Mouse (Mus musculus) thymus, postnatal 4 days (tissue): ENCODE data around the gene Scgb2b26.

ENCODE experiments used
- DNase-seq: peaks from one replicate; pipeline ENCODE4 v3.0.0; 2021

Gene Scgb2b26

DNA sequence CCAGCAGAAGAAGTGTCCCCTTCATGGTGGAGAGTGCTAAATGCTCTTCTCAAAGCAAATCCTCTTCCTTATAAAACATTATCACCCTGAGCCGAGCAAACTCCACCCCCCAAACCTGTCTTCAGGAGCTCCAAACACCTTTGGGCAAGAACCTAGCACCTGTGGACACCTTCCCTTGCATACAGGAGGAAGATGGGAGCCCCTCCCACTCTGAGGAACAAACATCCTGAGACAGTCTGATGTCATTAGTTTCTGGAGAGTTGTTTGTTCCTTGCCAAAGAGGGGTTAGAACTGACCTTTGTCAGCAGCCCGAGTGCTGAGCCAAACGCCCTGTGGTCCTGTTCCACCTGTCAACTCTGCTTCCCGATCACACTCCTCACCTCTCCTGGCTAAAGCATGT, at the start of gene Scgb2b26:
Gene Scgb2b26 (minus strand): TSS at position 101 of the 400 bp plus-strand sequence.
- DNase-seq: no peak

DNA sequence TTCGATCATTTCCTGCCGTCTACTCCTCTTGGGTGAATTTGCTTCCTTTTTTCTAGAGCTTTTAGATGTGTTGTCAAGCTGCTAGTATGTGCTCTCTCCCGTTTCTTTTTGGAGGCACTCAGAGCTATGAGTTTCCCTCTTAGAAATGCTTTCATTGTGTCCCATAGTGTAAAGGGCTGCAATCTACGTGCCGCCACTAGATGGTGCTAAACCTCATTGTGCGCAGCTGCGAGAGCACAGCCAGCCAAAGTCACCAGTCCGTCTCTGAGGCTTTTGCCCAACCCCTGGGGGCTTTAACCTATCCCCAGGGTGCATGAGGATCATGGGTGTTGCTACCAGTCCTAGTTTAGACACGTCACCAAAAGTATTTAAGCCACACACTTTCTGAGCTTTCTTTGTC, 37.4 kb upstream of the Scgb2b26 start:
- DNase-seq: peak; percentile 28

DNA sequence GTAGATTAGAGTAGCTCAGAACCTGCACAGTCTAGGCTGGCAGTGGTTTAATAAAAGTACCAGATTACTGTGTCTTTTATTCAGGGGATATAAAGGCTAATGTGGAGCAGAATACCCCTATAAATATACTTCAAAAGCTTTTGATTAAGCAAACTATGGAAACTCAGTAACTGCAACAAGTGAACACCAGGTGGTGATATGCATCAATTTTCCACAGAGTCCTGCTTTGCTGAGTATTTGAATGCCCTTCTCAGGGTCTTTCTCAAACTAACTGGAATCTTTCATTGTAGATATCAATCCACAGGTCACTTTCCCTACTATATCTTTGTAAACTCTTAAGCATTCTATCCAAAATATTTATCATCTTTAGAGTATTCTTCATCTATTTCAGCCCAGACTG, 41.9 kb downstream of the Scgb2b26 start:
- DNase-seq: no peak

DNA sequence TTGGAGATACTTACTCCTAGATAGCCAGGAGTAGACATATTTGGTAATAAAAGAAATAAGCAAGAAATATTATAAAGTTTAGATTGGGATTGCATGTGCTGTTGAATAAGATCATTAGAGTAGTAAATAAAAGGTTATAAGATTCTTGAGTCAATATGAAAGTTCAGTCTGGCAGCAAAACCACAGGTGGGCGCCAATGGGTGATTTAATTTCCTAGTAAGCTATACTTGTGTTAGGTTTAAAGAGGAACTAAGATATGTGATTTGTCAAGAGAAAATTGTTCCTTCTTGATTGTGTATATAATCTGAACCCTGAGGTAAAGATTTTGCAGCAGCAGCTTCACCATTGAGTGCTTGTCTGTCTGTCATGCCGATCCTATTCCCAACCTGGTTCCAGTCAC, 44.0 kb downstream of the Scgb2b26 start:
- no peak for DNase-seq

DNA sequence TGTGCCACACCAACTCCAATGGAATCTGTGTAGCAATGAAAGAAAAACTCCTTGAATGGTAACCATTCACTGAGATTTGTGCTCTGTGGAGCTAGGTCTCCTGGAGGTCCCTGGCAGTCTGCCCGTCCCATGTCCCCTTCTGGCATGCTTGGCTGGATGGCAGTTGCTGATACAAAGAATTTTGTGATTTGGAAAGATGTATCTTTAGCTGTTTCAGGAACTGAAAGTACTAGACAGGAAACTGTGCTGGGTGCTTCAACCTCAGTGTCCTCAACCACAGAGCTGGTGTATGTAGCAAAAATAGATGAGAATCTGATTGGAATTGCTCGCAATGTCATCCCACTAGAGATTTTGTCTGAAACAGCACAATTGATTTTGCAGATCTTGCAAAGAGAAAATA, 44.8 kb downstream of the Scgb2b26 start:
- no peak for DNase-seq
